Mouse (Mus musculus): ENCODE measurements around the gene Cttnbp2nl.

- TF ChIP-seq POLR2A (IDR thresholded peaks at IDR 0.05; ENCODE audit: control insufficient read depth, extremely low read depth, insufficient read depth, low read length, poor library complexity), result no peak
- TF ChIP-seq CTCF (IDR thresholded peaks at IDR 0.05; ENCODE audit: borderline replicate concordance, control insufficient read depth, extremely low read depth, insufficient read depth, low read length, poor library complexity), result no peak
Observed at GRCm38 (mm10) chr3:105066544-105066943, 13.6 kb upstream of the Cttnbp2nl start, which contains the start of gene 4930564D02Rik.
